Mouse (Mus musculus) neural tube, embryonic 14.5 days (tissue): ENCODE data around the gene Vmn1r65. TPM values are rescaled to one million over a fixed set of nuclear protein-coding genes. Genes with fewer than 3 reads are reported as not detected.
"Not testable (repeated sequence)": the region's sequence is repeated elsewhere in the genome, so short reads cannot be mapped to it uniquely, and the experiment has no call there.

Experiments used
- ATAC-seq: fragments of 200-750 bp; cut with Nextera tagmentation; 2 replicates; pipeline ENCODE4 v1.8.0; 2017; ENCODE audit warnings: low read depth, mild to moderate bottlenecking, moderate TSS enrichment, moderate library complexity
- H3K27ac ChIP-seq: fragments of 300-500 bp; sonication (generic); 2 replicates; pipeline ENCODE4 v1.5.1; 2014; ENCODE audit warnings: low read depth, mild to moderate bottlenecking, control low read depth, low read length, moderate library complexity, mixed read lengths
- H3K27me3 ChIP-seq: fragments of 300-500 bp; sonication (generic); 2 replicates; pipeline ENCODE4 v1.6.1; 2014; ENCODE audit warnings: low read length; ENCODE audit not compliant: control insufficient read depth, insufficient read depth
- H3K36me3 ChIP-seq: fragments of 300-500 bp; sonication (generic); 2 replicates; pipeline ENCODE4 v1.6.1; 2014; ENCODE audit warnings: low read length, mixed read lengths; ENCODE audit not compliant: control insufficient read depth, insufficient read depth
- H3K4me1 ChIP-seq: fragments of 300-500 bp; sonication (generic); 2 replicates; pipeline ENCODE4 v1.6.1; 2014; ENCODE audit warnings: low read length; ENCODE audit not compliant: control insufficient read depth, insufficient read depth
- H3K4me2 ChIP-seq: fragments of 300-500 bp; sonication (generic); 2 replicates; pipeline ENCODE4 v1.6.1; 2014; ENCODE audit warnings: mild to moderate bottlenecking, low read depth, low read length, control low read depth
- H3K4me3 ChIP-seq: fragments of 300-500 bp; sonication (generic); 2 replicates; pipeline ENCODE4 v1.5.1; 2014; ENCODE audit warnings: low read depth, low read length, control low read depth, mixed read lengths
- H3K9ac ChIP-seq: fragments of 300-500 bp; sonication (generic); replicated peaks from 2 replicates; pipeline ENCODE4 v1.6.1; 2014; ENCODE audit warnings: low read depth, mild to moderate bottlenecking, control low read depth, low read length, mixed read lengths
- H3K9me3 ChIP-seq: fragments of 300-500 bp; sonication (generic); 2 replicates; pipeline ENCODE4 v1.6.1; 2016; ENCODE audit warnings: low read length; ENCODE audit not compliant: control insufficient read depth
- WGBS: fragments of 180-500 bp; shearing (Covaris S2); extraction: QIAGEN DNeasy Blood & Tissue Kit; methylation state at CpG from one replicate; pipeline ENCODE4 v1.1.7; 2014; 5-methylcytosine and 5-hydroxymethylcytosine counted together
- polyA plus RNA-seq: library from polyadenylated mRNA; unstranded; fragments of >200 nt; fragmentation: Nextera tagmentation; extraction: Ambion mirVana; gene quantifications from 2 replicates; pipeline ENCODE4 v1.2.1, GENCODE M21; 2014

Vmn1r65 gene
- polyA plus RNA-seq = not detected in 2 replicates

DNA sequence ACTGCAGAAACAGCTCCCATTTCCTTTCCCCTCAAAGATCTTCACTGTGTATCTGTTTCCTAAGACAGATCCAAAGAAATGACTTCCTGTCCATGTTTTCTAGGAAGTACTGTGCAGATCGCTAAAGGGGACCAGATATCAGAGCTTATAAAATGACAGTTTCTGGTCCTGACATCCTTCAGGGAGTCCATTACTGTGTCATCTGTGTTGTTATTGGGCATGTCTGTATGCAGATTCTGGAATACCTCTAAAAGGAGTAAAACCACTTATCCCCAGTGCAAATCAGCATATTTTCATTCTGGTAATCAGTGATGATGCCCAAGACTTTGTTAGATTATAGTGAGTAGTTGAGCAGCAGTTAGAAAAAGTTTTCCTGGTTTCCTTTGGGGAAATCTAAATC, at the start of gene Vmn1r65:
Vmn1r65 (minus strand) TSS at position 101 of the 400 bp plus-strand sequence.
- WGBS = 98% methylated on average over 1 of the region's 1 CpGs
- no peak within 1 kb of the TSS for H3K9ac ChIP-seq
- no peaks in the 10 kb centered on the region for H3K36me3 ChIP-seq
- no peak within 1 kb of the TSS for H3K4me3 ChIP-seq
- no peaks in the 10 kb centered on the region for H3K9me3 ChIP-seq
- ATAC-seq = no peak
- H3K4me1 ChIP-seq = no peaks in the 10 kb centered on the region
- H3K4me2 ChIP-seq = no peak within 1 kb of the TSS
- no peak within 1 kb of the TSS for H3K27ac ChIP-seq
- H3K27me3 ChIP-seq = no peaks in the 10 kb centered on the region

DNA sequence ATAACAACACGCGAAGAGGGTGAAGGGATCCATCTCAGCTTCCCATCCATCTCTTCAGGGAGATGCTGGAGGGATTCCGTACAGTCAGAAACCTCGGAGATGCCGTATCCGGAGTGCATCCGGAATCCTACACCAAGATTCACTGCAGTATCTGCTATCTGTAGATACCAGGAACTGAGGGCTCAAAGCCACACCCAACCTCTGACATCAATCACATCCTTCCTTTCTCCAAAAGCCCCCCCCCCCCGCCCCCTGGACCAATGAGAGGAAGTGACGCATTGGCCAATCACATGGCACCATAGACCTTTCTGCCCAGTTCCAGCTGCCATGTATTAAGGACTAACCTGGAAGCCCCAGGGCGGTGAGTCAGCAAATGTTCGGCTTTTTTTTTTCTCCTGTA, 34.1 kb upstream of the Vmn1r65 start, which contains the start of gene Nlrp4c:
Nlrp4c (plus strand) TSS at position 301 of the 400 bp plus-strand sequence.
- Histone ChIP-seq H3K27me3 (no peaks in the 10 kb centered on the region), H3K4me3 (no peak within 1 kb of the TSS), H3K36me3 (no peaks in the 10 kb centered on the region), H3K9me3 (peaks cover 7% of the 10 kb centered on the region), H3K4me1 (no peaks in the 10 kb centered on the region), H3K9ac (no peak within 1 kb of the TSS), H3K4me2 (no peak within 1 kb of the TSS), H3K27ac (no peak within 1 kb of the TSS)
- 88% methylated on average over 11 of the region's 11 CpGs for WGBS
- no peak for ATAC-seq

DNA sequence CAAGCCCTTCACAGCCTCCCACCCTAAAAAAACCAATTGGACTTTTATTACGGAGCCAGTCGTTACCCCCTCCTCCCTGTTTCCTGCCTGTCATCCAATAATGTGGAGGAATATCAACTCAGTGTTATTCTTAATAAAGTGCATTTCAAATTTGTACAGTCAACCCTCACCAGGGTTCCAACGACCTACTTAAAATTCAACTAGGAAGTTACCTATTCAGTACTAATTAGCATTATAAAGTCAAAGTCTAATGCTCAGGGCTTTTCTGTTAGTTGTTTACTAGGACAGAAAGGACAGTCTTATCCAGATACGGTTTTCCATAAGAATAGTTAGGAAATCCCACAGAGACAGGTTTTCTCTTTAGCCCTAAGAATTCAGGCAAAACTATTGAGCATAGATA, 28.4 kb downstream of the Vmn1r65 start:
- not testable (repeated sequence) for H3K4me3 ChIP-seq, H3K36me3 ChIP-seq, H3K27me3 ChIP-seq, H3K27ac ChIP-seq, H3K4me2 ChIP-seq, ATAC-seq, H3K9me3 ChIP-seq, H3K9ac ChIP-seq, H3K4me1 ChIP-seq
- WGBS = 93% methylated on average over 4 of the region's 4 CpGs

DNA sequence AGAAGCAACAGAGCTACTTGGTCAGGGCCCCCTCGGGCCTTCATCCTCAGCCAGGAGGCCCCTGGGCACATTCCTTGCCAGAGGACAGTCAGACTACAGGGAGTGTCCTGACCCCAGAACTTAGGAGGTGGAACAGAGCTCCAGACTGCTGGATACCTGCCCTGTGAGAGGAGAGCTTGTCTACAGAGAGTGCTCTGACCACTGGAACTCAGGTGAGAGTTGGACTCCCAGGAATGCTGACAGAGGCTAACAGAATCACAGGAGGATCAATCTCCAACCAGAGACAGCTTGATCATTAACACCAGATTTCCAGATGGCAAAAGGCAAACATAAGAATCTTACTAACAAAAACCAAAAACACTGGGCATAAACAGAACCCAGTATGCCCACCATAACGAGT, 38.3 kb downstream of the Vmn1r65 start:
- not testable (repeated sequence) for ATAC-seq, H3K9ac ChIP-seq, H3K4me2 ChIP-seq, H3K4me1 ChIP-seq, H3K9me3 ChIP-seq, H3K27me3 ChIP-seq, H3K4me3 ChIP-seq, H3K27ac ChIP-seq, H3K36me3 ChIP-seq
- 89% methylated on average over 2 of the region's 2 CpGs for WGBS

Other genes with a start within 250 kb of the Vmn1r65 start
- gene Vmn1r63, start 205.6 kb downstream of the Vmn1r65 start, polyA plus RNA-seq = not detected in 2 replicates
- gene Vmn1r64, start 126.5 kb downstream of the Vmn1r65 start, polyA plus RNA-seq = not detected in 2 replicates
- gene Nlrp4c, start 34.2 kb upstream of the Vmn1r65 start, polyA plus RNA-seq = 0.05 TPM in 1 of 2 replicates, not detected in the other
- gene Zfp787, start 145.0 kb upstream of the Vmn1r65 start, polyA plus RNA-seq = 13.7 and 15.4 TPM in 2 replicates
- gene Zfp444, start 161.2 kb upstream of the Vmn1r65 start, polyA plus RNA-seq = 78.5 and 79.4 TPM in 2 replicates
- gene Galp, start 186.1 kb upstream of the Vmn1r65 start, polyA plus RNA-seq = not detected in 2 replicates
- not detected in 2 replicates for gene Zscan5b, start 211.3 kb upstream of the Vmn1r65 start, polyA plus RNA-seq
- gene Epp13, start 241.7 kb upstream of the Vmn1r65 start, polyA plus RNA-seq = not detected in 2 replicates